Mouse (Mus musculus) thymus, postnatal 25 days (tissue): ENCODE data around the gene Nell1.

Experiments used
- DNase-seq: peaks from one replicate; pipeline ENCODE4 v3.0.0; 2022

The Nell1 gene

GRCm38 (mm10) chr7:50573841-50574240, 599.2 kb downstream of the Nell1 start:
- no peak for DNase-seq

GRCm38 (mm10) chr7:50588642-50589424, 614.2 kb downstream of the Nell1 start:
- DNase-seq, result no peak

- no peak for DNase-seq
These were observed 624.2 kb downstream of the Nell1 start, which contains the start of gene 4933405O20Rik for GRCm38 (mm10) chr7:50598890-50599289. TSS of gene 4933405O20Rik (plus strand) at chr7:50599190.

- no peak for DNase-seq
These were observed 639.4 kb downstream of the Nell1 start for GRCm38 (mm10) chr7:50614101-50614500.

GRCm38 (mm10) chr7:50629186-50629585, 654.5 kb downstream of the Nell1 start:
- DNase-seq, result no peak

GRCm38 (mm10) chr7:50633147-50633546, 658.5 kb downstream of the Nell1 start:
- DNase-seq, result no peak

GRCm38 (mm10) chr7:50672266-50672665, 697.6 kb downstream of the Nell1 start:
- no peak for DNase-seq

- no peak for DNase-seq
These were observed 700.8 kb downstream of the Nell1 start for GRCm38 (mm10) chr7:50675444-50675843.

GRCm38 (mm10) chr7:50677511-50677910, 702.8 kb downstream of the Nell1 start:
- no peak for DNase-seq

GRCm38 (mm10) chr7:50686337-50686736, 711.7 kb downstream of the Nell1 start:
- DNase-seq, result no peak

- no peak for DNase-seq
These were observed 750.5 kb downstream of the Nell1 start for GRCm38 (mm10) chr7:50725166-50725565.

- DNase-seq, result no peak
These were observed 756.3 kb downstream of the Nell1 start for GRCm38 (mm10) chr7:50730951-50731350.

- DNase-seq, result no peak
These were observed 780.9 kb downstream of the Nell1 start for GRCm38 (mm10) chr7:50755516-50755915.

- no peak for DNase-seq
These were observed 781.7 kb downstream of the Nell1 start for GRCm38 (mm10) chr7:50756409-50756808.

GRCm38 (mm10) chr7:50773516-50773915, 798.9 kb downstream of the Nell1 start:
- DNase-seq, result no peak

- no peak for DNase-seq
These were observed 806.4 kb downstream of the Nell1 start for GRCm38 (mm10) chr7:50781105-50781504.

- no peak for DNase-seq
These were observed 809.0 kb downstream of the Nell1 start for GRCm38 (mm10) chr7:50783652-50784051.

- DNase-seq, result no peak
These were observed 851.5 kb downstream of the Nell1 start for GRCm38 (mm10) chr7:50826180-50826579.

GRCm38 (mm10) chr7:50832799-50833198, 858.1 kb downstream of the Nell1 start:
- DNase-seq, result no peak

- no peak for DNase-seq
These were observed 868.0 kb downstream of the Nell1 start for GRCm38 (mm10) chr7:50842646-50843045.

GRCm38 (mm10) chr7:50847921-50848320, 873.3 kb downstream of the Nell1 start:
- no peak for DNase-seq

- no peak for DNase-seq
These were observed 875.6 kb downstream of the Nell1 start for GRCm38 (mm10) chr7:50850271-50850670.

GRCm38 (mm10) chr7:50870181-50870580, 895.5 kb downstream of the Nell1 start:
- DNase-seq, result no peak

GRCm38 (mm10) chr7:50887625-50888024, 913.0 kb downstream of the Nell1 start:
- no peak for DNase-seq

- DNase-seq, result no peak
These were observed 925.0 kb downstream of the Nell1 start for GRCm38 (mm10) chr7:50899541-50900088.
